Mouse (Mus musculus): Measurements from ENCODE around the gene Tmem259.

GRCm38 (mm10) chr10:80014484-80015290 lies 30.6 kb upstream of the Tmem259 start:
- TF ChIP-seq CTCF (conservative IDR thresholded peaks at IDR 0.05; ENCODE audit: low read length), result no peak
- TF ChIP-seq NANOG (IDR thresholded peaks at IDR 0.05; ENCODE audit: borderline replicate concordance, low read length), result no peak
- no peak for TF ChIP-seq POU5F1 (IDR thresholded peaks at IDR 0.05; ENCODE audit: borderline replicate concordance, low read length)
